Mouse (Mus musculus): ENCODE results near the gene Rpl36-ps4. TPM values are rescaled to one million over a fixed set of nuclear protein-coding genes. Genes with fewer than 3 reads are reported as not detected.
"Not testable (repeated sequence)": the region's sequence is repeated elsewhere in the genome, so short reads cannot be mapped to it uniquely, and the experiment has no call there.

Rpl36-ps4 gene
- total and polyA plus RNA-seq, 2 experiments from 2014 or later: not detected

DNA sequence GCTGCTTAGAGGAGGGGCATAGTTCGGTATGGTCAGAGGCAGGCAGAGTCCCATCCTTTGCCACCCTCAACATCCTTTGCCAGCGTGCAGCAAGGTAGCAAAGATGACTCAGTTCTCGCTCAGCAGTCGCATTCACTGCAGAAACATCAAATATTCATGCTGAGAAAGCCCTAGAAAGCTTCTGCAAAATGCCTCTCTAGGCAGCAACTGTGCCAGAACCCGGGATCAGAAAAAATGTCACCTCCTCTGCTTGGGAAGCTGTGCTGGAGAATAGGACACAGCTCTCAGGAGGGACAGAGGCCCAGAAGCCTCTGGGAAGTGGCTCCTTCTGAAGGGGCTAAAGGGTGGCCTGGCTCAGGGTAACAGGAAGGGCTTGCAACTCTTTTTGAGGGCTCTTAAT is 2.7 kb upstream of the Rpl36-ps4 start:
- ATAC-seq (ENCODE audit: low FRiP score) (no peak), DNase-seq (ENCODE audit: low spot score) (no peak)
- no peak for TF ChIP-seq CTCF (IDR thresholded peaks at IDR 0.05)
- WGBS: 75% methylated on average over 5 of the region's 5 CpGs
- Histone ChIP-seq H3K27me3 (ENCODE audit: insufficient read depth, low read length) (no peaks in the 10 kb centered on the region), H3K36me3 (ENCODE audit: insufficient read depth, low read length) (no peaks in the 10 kb centered on the region), H3K9ac (replicated peaks; ENCODE audit: low read length, poor library complexity, severe bottlenecking) (no peak overlapping the region), H3K9me3 (ENCODE audit: low read length) (no peaks in the 10 kb centered on the region), H3K27ac (ENCODE audit: low read depth, low read length) (no peak overlapping the region), H3K4me2 (ENCODE audit: low read depth, low read length, poor library complexity, severe bottlenecking) (no peak overlapping the region), H3K4me3 (ENCODE audit: low read depth, low read length) (no peak overlapping the region), H3K4me1 (ENCODE audit: insufficient read depth, low read length) (no peaks in the 10 kb centered on the region)

GRCm38 (mm10) chr17:87934326-87934725 is 13.5 kb downstream of the Rpl36-ps4 start:
- no peak for DNase-seq (ENCODE audit: low spot score)
- Histone ChIP-seq H3K4me1 (ENCODE audit: insufficient read depth, low read length) (no peaks in the 10 kb centered on the region), H3K4me3 (ENCODE audit: low read depth, low read length) (no peak overlapping the region), H3K27ac (ENCODE audit: low read depth, low read length) (no peak overlapping the region), H3K9me3 (ENCODE audit: low read length) (no peaks in the 10 kb centered on the region), H3K27me3 (ENCODE audit: insufficient read depth, low read length) (no peaks in the 10 kb centered on the region), H3K9ac (replicated peaks; ENCODE audit: low read length, poor library complexity, severe bottlenecking) (no peak overlapping the region), H3K36me3 (ENCODE audit: insufficient read depth, low read length) (no peaks in the 10 kb centered on the region), H3K4me2 (ENCODE audit: low read depth, low read length, poor library complexity, severe bottlenecking) (no peak overlapping the region)
- TF ChIP-seq CTCF (IDR thresholded peaks at IDR 0.05): no peak
- ATAC-seq (ENCODE audit: low FRiP score): no peak
- 85% methylated on average over 10 of the region's 10 CpGs for WGBS

- no peak overlapping the region for H3K9ac ChIP-seq (replicated peaks; ENCODE audit: low read length, poor library complexity, severe bottlenecking)
- no peaks in the 10 kb centered on the region for H3K9me3 ChIP-seq (ENCODE audit: low read length)
- no peaks in the 10 kb centered on the region for H3K27me3 ChIP-seq (ENCODE audit: insufficient read depth, low read length)
- WGBS: 90% methylated on average over 8 of the region's 8 CpGs
- H3K4me2 ChIP-seq (ENCODE audit: low read depth, low read length, poor library complexity, severe bottlenecking): no peak overlapping the region
- no peak overlapping the region for H3K4me3 ChIP-seq (ENCODE audit: low read depth, low read length)
- no peak overlapping the region for H3K27ac ChIP-seq (ENCODE audit: low read depth, low read length)
- no peak for DNase-seq (ENCODE audit: low spot score)
- no peaks in the 10 kb centered on the region for H3K4me1 ChIP-seq (ENCODE audit: insufficient read depth, low read length)
- ATAC-seq (ENCODE audit: low FRiP score): no peak
- H3K36me3 ChIP-seq (ENCODE audit: insufficient read depth, low read length): no peaks in the 10 kb centered on the region
- no peak for TF ChIP-seq CTCF (IDR thresholded peaks at IDR 0.05)
Measured at GRCm38 (mm10) chr17:87934736-87935135, 14.0 kb downstream of the Rpl36-ps4 start.

- Histone ChIP-seq H3K4me3 (ENCODE audit: low read depth, low read length) (no peak overlapping the region), H3K9ac (replicated peaks; ENCODE audit: low read length, poor library complexity, severe bottlenecking) (no peak overlapping the region), H3K27ac (ENCODE audit: low read depth, low read length) (no peak overlapping the region), H3K4me2 (ENCODE audit: low read depth, low read length, poor library complexity, severe bottlenecking) (no peak overlapping the region), H3K36me3 (ENCODE audit: insufficient read depth, low read length) (no peaks in the 10 kb centered on the region), H3K4me1 (ENCODE audit: insufficient read depth, low read length) (no peaks in the 10 kb centered on the region), H3K9me3 (ENCODE audit: low read length) (no peaks in the 10 kb centered on the region), H3K27me3 (ENCODE audit: insufficient read depth, low read length) (no peaks in the 10 kb centered on the region)
- DNase-seq (ENCODE audit: low spot score) (no peak), ATAC-seq (ENCODE audit: low FRiP score) (no peak)
- TF ChIP-seq CTCF (IDR thresholded peaks at IDR 0.05): no peak
- 87% methylated on average over 4 of the region's 4 CpGs for WGBS
Measured at GRCm38 (mm10) chr17:87936156-87936555, 15.4 kb downstream of the Rpl36-ps4 start.

DNA sequence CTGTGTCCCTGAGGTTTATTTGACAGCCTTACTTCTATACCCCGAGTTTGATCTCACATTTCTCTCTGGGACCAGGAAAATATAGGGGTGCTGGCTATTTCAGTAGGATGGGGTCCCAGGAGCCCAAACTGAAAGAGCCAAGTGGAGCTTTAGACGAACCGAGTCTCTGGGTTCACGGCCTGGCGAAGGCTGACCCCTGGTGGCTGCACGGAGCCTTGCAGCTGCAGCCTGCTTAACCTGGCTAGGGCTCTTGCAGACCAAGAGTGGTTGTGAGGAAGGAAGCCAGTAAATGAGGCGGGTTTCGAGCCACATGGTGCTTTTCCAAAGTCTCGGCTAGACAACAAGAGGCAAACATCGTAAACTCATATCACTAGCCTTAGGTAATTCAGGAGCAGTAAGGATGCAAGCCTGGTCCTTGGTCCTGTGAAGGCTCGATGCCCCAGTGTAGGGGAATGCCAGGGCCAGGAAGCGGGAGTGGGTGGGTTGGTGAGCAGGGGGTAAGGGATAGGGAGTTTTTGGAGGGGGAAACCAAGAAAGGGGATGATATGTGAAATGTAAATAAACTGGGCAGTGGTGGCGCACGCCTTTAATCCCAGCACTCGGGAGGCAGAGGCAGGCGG is 28.3 kb downstream of the Rpl36-ps4 start:
- TF ChIP-seq CTCF (IDR thresholded peaks at IDR 0.05): peak; percentile 99
- no peaks in the 10 kb centered on the region for H3K9me3 ChIP-seq (ENCODE audit: low read length)
- no peak overlapping the region for H3K9ac ChIP-seq (replicated peaks; ENCODE audit: low read length, poor library complexity, severe bottlenecking)
- H3K36me3 ChIP-seq (ENCODE audit: insufficient read depth, low read length): no peaks in the 10 kb centered on the region
- H3K27me3 ChIP-seq (ENCODE audit: insufficient read depth, low read length): no peaks in the 10 kb centered on the region
- H3K27ac ChIP-seq (ENCODE audit: low read depth, low read length): no peak overlapping the region
- H3K4me1 ChIP-seq (ENCODE audit: insufficient read depth, low read length): no peaks in the 10 kb centered on the region
- H3K4me2 ChIP-seq (ENCODE audit: low read depth, low read length, poor library complexity, severe bottlenecking): no peak overlapping the region
- DNase-seq (ENCODE audit: low spot score) (peak; percentile 76), ATAC-seq (ENCODE audit: low FRiP score) (0 out of 2 replicates have a peak, but pooled peaks have one; percentile 27)
- H3K4me3 ChIP-seq (ENCODE audit: low read depth, low read length): no peak overlapping the region
- WGBS: 45% methylated on average over 16 of the region's 16 CpGs

DNA sequence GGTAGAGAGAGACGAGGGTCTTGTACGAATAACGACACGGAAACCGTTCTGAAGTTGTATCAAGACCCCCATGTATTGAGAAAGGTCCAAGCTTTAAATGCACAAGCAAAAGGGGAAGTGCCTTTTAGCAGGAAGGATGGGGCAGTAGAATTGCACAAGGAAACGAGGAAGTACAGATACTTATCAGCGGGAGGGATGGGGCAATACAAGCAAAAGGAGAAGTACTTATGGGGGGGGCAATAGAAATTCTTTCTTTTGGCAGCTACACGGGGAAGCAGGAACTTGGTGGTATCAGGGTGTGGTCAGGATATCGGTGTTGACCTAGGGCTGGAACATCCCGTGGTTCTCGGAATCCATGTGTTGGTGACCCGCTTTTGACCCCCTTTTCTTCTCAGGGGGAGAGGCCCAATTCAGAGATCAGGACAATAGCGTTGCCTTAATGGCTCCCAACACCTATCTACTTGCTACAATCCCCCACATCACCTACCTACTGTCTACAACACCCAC is 33.9 kb downstream of the Rpl36-ps4 start:
- WGBS: 93% methylated on average over 13 of the region's 13 CpGs
- not testable (repeated sequence) for H3K9ac ChIP-seq (replicated peaks; ENCODE audit: low read length, poor library complexity, severe bottlenecking); ATAC-seq (ENCODE audit: low FRiP score); H3K27me3 ChIP-seq (ENCODE audit: insufficient read depth, low read length); H3K4me3 ChIP-seq (ENCODE audit: low read depth, low read length); H3K4me1 ChIP-seq (ENCODE audit: insufficient read depth, low read length); H3K36me3 ChIP-seq (ENCODE audit: insufficient read depth, low read length); H3K9me3 ChIP-seq (ENCODE audit: low read length); H3K4me2 ChIP-seq (ENCODE audit: low read depth, low read length, poor library complexity, severe bottlenecking); H3K27ac ChIP-seq (ENCODE audit: low read depth, low read length); DNase-seq (ENCODE audit: low spot score)

Data from midbrain, postnatal 0 days (tissue).